Mouse (Mus musculus): ENCODE results near the gene Lipf.

Lipf gene

GRCm38 (mm10) chr19:33960887-33961286, at the start of gene Lipf:
TSS of gene Lipf (plus strand) at chr19:33961187.
- no peak for DNase-seq (ENCODE audit: low spot score)

- DNase-seq (ENCODE audit: low spot score): no peak
Observed at GRCm38 (mm10) chr19:33924099-33924498, 36.9 kb upstream of the Lipf start.

- peak; percentile 41 for DNase-seq (ENCODE audit: low spot score)
Observed at GRCm38 (mm10) chr19:33979007-33979406, 18.0 kb downstream of the Lipf start.

- DNase-seq (ENCODE audit: low spot score): no peak
Observed at GRCm38 (mm10) chr19:33983043-33983442, 22.1 kb downstream of the Lipf start.

GRCm38 (mm10) chr19:34008002-34008401, 47.0 kb downstream of the Lipf start, which contains the start of gene Lipk:
TSS of gene Lipk (plus strand) at chr19:34008290.
- no peak for DNase-seq (ENCODE audit: low spot score)

- DNase-seq (ENCODE audit: low spot score): no peak
Observed at GRCm38 (mm10) chr19:34021440-34022172, 60.6 kb downstream of the Lipf start.

GRCm38 (mm10) chr19:34022759-34023158, 61.8 kb downstream of the Lipf start:
- peak; percentile 52 for DNase-seq (ENCODE audit: low spot score)
